Mouse (Mus musculus) lung, adult 2 months (tissue): ENCODE measurements around the gene Coro2b.

Experiments used
- CTCF ChIP-seq: fragments of 200-500 bp; IDR thresholded peaks from 2 replicates; pipeline ENCODE4 v1.5.1; 2011; ENCODE audit warnings: mild to moderate bottlenecking, low read length, control low read depth; ENCODE audit not compliant: insufficient read depth
- POLR2A ChIP-seq: fragments of 200-500 bp; IDR thresholded peaks from 2 replicates; pipeline ENCODE4 v1.6.1; 2011; ENCODE audit warnings: low read depth, mild to moderate bottlenecking, control low read depth, low read length, borderline replicate concordance; ENCODE audit errors: extremely low read depth

GRCm38 (mm10) chr9:62528527-62528926 lies 8.3 kb downstream of the Coro2b start:
- no peak for TF ChIP-seq CTCF
- no peak for TF ChIP-seq POLR2A
